Mouse (Mus musculus) brain, embryonic 14.5 days (tissue): ENCODE data around the gene Plekha6.

Experiments
- CTCF ChIP-seq: fragments of 200-500 bp; IDR thresholded peaks from 2 replicates; pipeline ENCODE4 v1.5.1; 2012; ENCODE audit warnings: inconsistent platforms, mild to moderate bottlenecking, moderate library complexity, borderline replicate concordance; ENCODE audit not compliant: insufficient read depth, insufficient read length; ENCODE audit errors: extremely low read depth
- POLR2A ChIP-seq: fragments of 200-500 bp; IDR thresholded peaks from 2 replicates; pipeline ENCODE4 v1.6.1; 2012; ENCODE audit warnings: mild to moderate bottlenecking, inconsistent platforms, borderline replicate concordance; ENCODE audit not compliant: poor library complexity, insufficient read depth, insufficient read length, severe bottlenecking; ENCODE audit errors: extremely low read depth

DNA sequence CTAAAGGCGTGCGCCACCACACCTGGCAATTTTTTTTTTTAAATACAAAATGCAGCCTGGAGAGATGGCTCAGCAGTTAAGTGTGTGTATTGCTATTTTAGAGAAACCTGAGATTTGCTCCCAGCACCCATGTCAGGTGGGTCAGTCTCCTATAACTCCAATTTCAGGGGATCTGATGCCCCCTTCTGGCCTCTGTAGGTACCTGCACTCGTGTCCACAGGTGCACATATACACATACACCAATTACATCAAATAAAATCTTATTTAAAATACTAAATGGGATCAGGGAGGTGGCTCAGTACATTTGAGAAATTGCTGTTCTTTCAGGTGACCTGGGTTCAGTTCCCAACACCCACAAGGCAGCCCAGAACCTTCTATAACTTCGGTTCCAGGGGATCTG, 47.9 kb upstream of the Plekha6 start:
- TF ChIP-seq POLR2A (no peak), CTCF (no peak)
